Mouse (Mus musculus): Measurements from ENCODE around the gene Olfr1336.

Gene Olfr1336

DNA sequence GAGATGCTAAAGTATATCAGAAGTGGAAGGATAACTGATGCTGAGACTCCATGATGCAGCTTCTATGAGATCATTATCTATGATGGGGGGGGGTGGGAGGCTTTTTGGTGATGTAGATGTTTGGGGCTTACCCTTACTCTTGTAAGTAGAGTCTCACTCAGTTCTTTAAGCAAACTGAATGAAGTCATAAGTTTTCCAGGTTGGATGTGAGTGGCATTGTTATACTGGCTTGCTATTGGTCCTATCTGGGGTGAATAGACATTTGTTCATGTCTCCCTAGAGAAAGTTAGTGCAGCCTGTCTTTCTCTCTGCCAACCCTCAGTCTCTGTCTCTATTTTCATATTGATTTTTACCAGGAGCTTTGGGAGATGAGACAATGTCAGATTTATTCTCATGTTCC is at the start of gene Olfr1336:
TSS of gene Olfr1336 (plus strand) at position 301 of the 400 bp plus-strand sequence.
- no peak for DNase-seq

DNA sequence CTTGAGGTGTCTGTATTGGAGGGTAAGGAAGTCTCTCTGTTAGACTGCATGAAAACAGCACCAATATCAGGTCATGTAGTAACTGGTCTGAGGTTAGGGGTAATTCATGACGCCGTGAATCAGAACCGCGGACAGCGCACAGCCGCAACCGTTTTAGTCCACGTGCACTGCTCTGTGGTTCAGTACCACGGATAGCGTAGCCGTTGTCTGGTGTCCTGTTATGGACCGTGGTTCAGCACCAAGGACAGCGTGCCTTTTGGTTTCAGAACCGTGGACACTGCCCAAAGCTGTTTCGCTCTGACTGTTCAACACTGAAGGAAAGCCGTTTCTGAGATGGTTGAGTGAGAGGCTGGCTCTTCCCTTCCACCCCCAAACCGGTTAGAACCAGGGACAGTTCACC is 45.9 kb upstream of the Olfr1336 start, which contains the start of gene Gm20715:
TSS of gene Gm20715 (plus strand) at position 235 of the 400 bp plus-strand sequence.
- DNase-seq: peak; percentile 96 to 99

- no peak for DNase-seq
Measured at GRCm38 (mm10) chr7:6414626-6415441, 41.1 kb upstream of the Olfr1336 start.

DNA sequence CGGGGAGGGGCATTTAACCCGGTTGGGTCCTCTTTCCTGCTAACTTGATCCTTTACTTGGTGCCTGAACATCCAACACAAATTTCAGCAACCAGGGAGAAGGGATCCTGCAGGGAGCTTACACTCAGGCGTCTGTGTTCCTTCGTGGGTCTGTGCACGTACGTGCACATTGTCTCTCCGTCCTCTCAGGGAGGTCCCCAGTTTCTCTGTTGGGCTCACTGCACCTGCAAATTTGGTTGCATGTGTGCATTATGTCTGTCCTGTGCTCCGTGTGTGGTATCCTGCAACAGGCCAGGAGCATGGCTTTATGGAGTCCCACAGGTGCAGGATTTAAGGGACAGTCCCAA is 40.6 kb upstream of the Olfr1336 start:
- DNase-seq: no peak

GRCm38 (mm10) chr7:6419894-6420293 is 36.1 kb upstream of the Olfr1336 start:
- DNase-seq: no peak

GRCm38 (mm10) chr7:6429381-6429780 is 26.6 kb upstream of the Olfr1336 start:
- DNase-seq: no peak

- peak; percentile 24 to 68 for DNase-seq
Measured at GRCm38 (mm10) chr7:6430342-6430741, 25.6 kb upstream of the Olfr1336 start.

- DNase-seq: no peak
Measured at GRCm38 (mm10) chr7:6438388-6438787, 17.6 kb upstream of the Olfr1336 start, which contains the start of gene Olfr1344. TSS of gene Olfr1344 (plus strand) at chr7:6438688.

GRCm38 (mm10) chr7:6441173-6441572 is 14.8 kb upstream of the Olfr1336 start:
- DNase-seq: peak in 1 of 2 experiments; percentile 0

DNA sequence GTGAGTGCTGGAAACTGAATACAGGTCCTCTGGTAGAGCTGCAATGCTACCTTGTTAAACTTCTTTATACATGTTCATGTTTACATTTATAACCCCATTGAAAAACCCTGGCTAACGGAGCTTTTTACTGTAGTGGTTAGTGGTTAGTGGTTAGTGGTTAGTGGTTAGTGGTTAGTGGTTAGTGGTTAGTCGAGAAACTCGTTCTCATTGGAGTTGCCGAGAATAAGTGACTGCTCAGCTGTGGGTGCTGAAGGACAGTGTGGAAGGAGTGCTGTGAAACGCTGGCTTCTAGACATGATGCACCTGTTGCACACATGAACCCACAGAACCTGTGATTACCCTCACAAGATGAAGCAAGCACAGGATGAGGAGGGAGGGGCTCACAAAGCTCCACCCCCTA is 8.2 kb upstream of the Olfr1336 start:
- DNase-seq: no peak

DNA sequence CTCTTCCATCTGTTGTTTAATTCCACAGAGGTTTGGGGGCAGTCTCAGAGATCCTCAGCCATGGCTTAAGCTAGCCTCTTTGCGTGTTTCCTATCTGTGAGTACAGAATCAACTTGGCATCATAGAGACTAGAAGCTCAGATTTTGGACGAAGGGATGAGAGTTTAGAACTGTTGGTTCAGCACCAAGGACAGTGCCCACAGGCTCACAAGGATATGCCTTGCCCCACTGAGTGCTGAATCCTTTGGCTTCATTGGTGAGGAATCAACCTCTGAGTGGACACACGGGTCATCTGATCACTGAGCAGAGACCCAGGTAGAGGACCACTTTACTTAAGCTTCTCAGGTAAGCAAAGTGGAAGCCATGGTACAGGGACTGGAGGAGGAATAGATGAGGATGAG is 431 bp downstream of the Olfr1336 start:
- peak in 1 of 2 experiments; percentile 24 for DNase-seq

GRCm38 (mm10) chr7:6466951-6467350 is 11.0 kb downstream of the Olfr1336 start, which contains the start of gene Olfr1346:
TSS of gene Olfr1346 (plus strand) at chr7:6467101.
- no peak for DNase-seq

DNA sequence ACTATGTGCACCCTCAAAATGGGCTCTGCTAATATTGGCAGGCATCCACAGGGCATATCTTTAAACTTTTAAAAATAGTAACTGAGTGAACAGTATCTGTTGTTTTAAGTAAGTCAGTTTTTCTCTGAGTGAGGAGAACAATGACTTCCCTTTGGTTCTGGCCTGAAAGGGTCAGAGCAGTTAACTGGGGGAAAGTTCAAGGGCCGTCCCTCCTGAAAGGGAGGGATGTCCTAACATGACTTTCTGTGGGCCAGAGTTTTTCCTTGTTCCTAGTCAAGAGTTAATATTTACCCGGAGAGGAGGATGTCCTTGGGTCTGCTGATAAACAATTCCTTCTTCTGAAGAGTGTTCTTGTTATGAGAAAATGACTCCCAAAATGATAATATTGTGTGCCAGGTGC is 21.7 kb downstream of the Olfr1336 start:
- DNase-seq: peak; percentile 69

- DNase-seq: no peak
Measured at GRCm38 (mm10) chr7:6486841-6487240, 30.9 kb downstream of the Olfr1336 start, which contains the start of gene Olfr5. TSS of gene Olfr5 (minus strand) at chr7:6486941.

DNA sequence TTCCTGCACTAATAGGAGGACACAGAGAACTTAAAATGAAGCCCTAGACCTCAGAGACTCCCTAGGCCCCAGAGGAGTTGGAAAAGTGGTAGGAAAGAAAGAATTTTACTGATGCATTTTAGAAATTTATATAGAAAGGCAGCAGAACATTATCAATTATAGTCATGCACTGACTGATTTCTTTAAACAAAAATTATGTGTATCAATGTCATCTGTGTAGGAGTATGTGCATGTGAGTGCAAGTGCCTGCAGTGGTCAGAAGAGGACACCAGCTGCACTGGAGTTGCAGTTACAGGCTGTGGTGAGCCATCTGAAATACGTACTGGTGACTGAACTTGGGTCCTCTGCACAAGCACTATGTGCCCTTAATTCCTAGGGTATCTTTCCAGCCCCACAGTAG is 43.7 kb downstream of the Olfr1336 start, which contains the start of gene Olfr1347:
TSS of gene Olfr1347 (minus strand) at position 101 of the 400 bp plus-strand sequence.
- no peak for DNase-seq

- DNase-seq: no peak
Measured at GRCm38 (mm10) chr7:6508648-6509047, 52.7 kb downstream of the Olfr1336 start, which contains the start of gene Olfr1348. TSS of gene Olfr1348 (minus strand) at chr7:6508748.

Measured in kidney, postnatal 36 days (tissue).